Mouse (Mus musculus) kidney, postnatal 0 days (tissue): ENCODE measurements at regions not wholly inside any gene's neighbourhood (a gene's known extent, or its start where the extent isn't known, plus 50 kb on each side); places are given as distances from the start of the nearest gene placed in this dataset.

Experiments
- ATAC-seq: fragments of 200-750 bp; cut with Nextera tagmentation; replicated peaks from 2 replicates; pipeline ENCODE4 v1.8.0; 2017; ENCODE audit warnings: low read depth, moderate number of reproducible peaks, moderate TSS enrichment, moderate library complexity; ENCODE audit not compliant: low FRiP score
- DNase-seq: peaks from one replicate; pipeline ENCODE4 v3.0.0-alpha.2; 2016; ENCODE audit warnings: low spot score
- H3K27ac ChIP-seq: fragments of 300-500 bp; sonication (generic); 2 replicates; pipeline ENCODE4 v1.5.1; 2014; ENCODE audit warnings: mild to moderate bottlenecking
- H3K27me3 ChIP-seq: fragments of 300-500 bp; sonication (generic); 2 replicates; pipeline ENCODE4 v1.6.1; 2014; ENCODE audit warnings: low read length, mixed read lengths; ENCODE audit not compliant: insufficient read depth
- H3K36me3 ChIP-seq: fragments of 300-500 bp; sonication (generic); 2 replicates; pipeline ENCODE4 v1.6.1; 2014; ENCODE audit warnings: low read length, mixed read lengths; ENCODE audit not compliant: insufficient read depth
- H3K4me1 ChIP-seq: fragments of 300-500 bp; sonication (generic); replicated peaks from 2 replicates; pipeline ENCODE4 v1.6.1; 2014; ENCODE audit warnings: antibody characterized with exemption, low read length, mixed read lengths; ENCODE audit not compliant: insufficient read depth
- H3K4me2 ChIP-seq: fragments of 300-500 bp; sonication (generic); 2 replicates; pipeline ENCODE4 v1.6.1; 2014; ENCODE audit warnings: mild to moderate bottlenecking, low read length, moderate library complexity, mixed read lengths
- H3K4me3 ChIP-seq: fragments of 300-500 bp; sonication (generic); replicated peaks from 2 replicates; pipeline ENCODE4 v1.5.1; 2014; ENCODE audit warnings: low read depth, low read length
- H3K9ac ChIP-seq: fragments of 300-500 bp; sonication (generic); 2 replicates; pipeline ENCODE4 v1.6.1; 2014; ENCODE audit warnings: low read depth, low read length
- H3K9me3 ChIP-seq: fragments of 300-500 bp; sonication (generic); replicated peaks from 2 replicates; pipeline ENCODE4 v1.6.1; 2016; ENCODE audit warnings: low read length, inconsistent platforms, mixed read lengths
- CTCF ChIP-seq: IDR thresholded peaks from 2 replicates; pipeline ENCODE4 v1.5.1; 2016; ENCODE audit warnings: antibody characterized with exemption, low read depth, mild to moderate bottlenecking, moderate library complexity
- WGBS: fragments of 180-500 bp; shearing (Covaris S2); extraction: QIAGEN DNeasy Blood & Tissue Kit; methylation state at CpG from one replicate; pipeline ENCODE4 v1.1.7; 2014; 5-methylcytosine and 5-hydroxymethylcytosine counted together

DNA sequence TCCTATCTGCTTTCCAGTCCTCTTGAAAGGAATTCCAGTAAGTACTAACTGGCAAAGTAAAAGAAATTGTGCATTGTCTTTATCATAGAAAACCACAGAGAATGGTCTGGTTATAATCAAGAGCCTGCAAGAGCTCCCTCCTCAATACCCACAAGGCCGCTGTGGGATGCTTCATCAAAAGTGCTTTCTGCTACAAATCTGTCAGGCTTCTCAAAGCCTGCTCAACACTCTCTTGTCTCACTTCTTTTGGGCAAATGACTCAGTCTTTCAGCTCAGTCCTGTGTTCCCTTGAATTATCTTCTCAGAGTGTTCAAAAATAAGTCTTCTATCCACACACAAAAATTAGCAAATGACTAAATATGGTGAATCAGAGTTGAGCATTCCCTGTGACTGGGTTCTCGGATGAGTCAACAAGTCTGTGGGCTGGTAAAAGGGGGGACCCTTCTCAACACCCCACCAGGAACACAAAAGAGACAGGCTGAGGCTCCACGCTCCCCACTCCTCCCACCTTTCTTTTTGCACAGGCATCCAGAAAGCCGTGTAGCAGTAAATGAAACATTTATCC is 81.8 kb downstream of the Hlx start:
- ATAC-seq, result no peak
- H3K4me3 ChIP-seq, result no peak overlapping the region
- no peaks in the 10 kb centered on the region for H3K4me1 ChIP-seq
- 89% methylated on average over 4 of the region's 4 CpGs for WGBS
- H3K9me3 ChIP-seq, result no peaks in the 10 kb centered on the region
- H3K4me2 ChIP-seq, result no peak overlapping the region
- no peak overlapping the region for H3K27ac ChIP-seq
- TF ChIP-seq CTCF, result no peak
- no peak overlapping the region for H3K9ac ChIP-seq
- no peaks in the 10 kb centered on the region for H3K27me3 ChIP-seq
- H3K36me3 ChIP-seq, result no peaks in the 10 kb centered on the region
- DNase-seq, result no peak

DNA sequence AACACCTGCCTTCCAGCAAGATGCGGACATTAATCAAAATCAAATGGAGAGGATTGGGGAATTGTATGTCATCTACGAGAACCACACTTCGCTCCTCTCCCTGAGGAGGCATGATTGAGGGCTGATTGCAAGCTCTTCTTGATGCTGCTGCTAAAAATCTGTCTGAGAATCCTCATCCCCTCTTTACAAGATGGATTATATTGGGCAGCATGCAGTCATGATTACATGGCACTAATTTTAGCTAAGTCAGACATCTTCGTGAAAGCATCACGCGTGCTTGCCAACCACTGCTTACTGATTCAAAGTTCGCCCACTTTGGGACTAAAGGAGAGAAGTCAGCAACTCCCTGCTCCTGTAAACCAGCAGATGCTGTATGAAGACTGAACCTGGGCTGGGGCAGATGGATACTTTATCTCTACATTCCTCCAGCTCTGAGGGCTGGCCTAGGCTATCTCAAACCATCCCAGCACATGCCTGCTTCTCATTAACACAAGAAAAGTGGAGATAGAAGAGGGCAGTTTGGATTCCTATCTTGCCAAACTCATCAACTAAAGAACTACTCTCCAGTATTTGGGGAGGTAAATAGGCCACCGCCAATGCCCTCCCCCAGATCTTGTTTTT is 84.4 kb downstream of the Hlx start:
- WGBS, result 92% methylated on average over 8 of the region's 8 CpGs
- no peaks in the 10 kb centered on the region for H3K9me3 ChIP-seq
- no peak for TF ChIP-seq CTCF
- no peaks in the 10 kb centered on the region for H3K36me3 ChIP-seq
- H3K27me3 ChIP-seq, result no peaks in the 10 kb centered on the region
- H3K4me1 ChIP-seq, result no peaks in the 10 kb centered on the region
- H3K9ac ChIP-seq, result no peak overlapping the region
- ATAC-seq (no peak), DNase-seq (no peak)
- no peak overlapping the region for H3K4me3 ChIP-seq
- H3K27ac ChIP-seq, result no peak overlapping the region
- H3K4me2 ChIP-seq, result no peak overlapping the region

DNA sequence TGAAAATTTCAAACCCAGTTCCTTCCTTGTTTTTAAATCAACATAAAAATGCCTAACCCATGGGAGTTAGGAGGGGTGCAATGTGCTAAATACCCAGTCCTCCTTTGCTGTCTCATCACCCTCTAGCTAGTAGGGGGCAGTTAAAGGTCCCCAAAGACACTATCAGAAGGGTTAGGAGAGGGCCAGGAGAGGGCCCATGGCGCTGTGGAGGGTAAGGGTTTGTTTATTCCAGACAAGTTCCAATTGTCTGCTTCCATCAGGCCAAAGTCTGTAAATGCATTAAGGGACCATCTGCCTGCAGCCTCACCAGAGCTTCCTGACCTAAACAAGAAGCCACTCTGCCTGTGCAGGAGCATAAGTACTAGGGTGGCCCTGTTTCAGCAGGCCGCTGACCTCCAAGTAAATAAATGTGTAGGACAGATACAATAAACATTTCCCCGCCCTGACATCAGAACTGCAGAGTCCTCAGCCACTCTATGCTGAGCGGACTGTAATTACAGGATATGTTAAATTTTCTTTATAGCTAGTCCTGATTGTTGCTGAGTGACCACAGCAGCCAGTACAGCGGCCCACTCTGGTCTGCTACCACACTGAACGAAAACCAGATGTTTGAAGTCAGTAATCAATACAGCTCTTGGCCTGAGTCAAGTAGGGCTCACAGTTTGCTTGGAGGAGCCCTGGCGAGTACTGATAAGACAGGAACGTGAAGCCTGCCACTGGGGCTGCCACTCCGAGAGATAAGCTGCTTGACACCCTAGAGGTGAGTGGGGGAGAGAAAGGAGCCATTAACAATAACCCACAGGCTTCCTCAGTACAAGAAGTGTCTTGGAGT is 87.4 kb downstream of the Hlx start:
- no peak overlapping the region for H3K4me2 ChIP-seq
- TF ChIP-seq CTCF, result no peak
- no peak overlapping the region for H3K27ac ChIP-seq
- H3K27me3 ChIP-seq, result no peaks in the 10 kb centered on the region
- no peaks in the 10 kb centered on the region for H3K4me1 ChIP-seq
- H3K36me3 ChIP-seq, result no peaks in the 10 kb centered on the region
- 54% methylated on average over 9 of the region's 9 CpGs for WGBS
- no peaks in the 10 kb centered on the region for H3K9me3 ChIP-seq
- H3K9ac ChIP-seq, result no peak overlapping the region
- no peak for DNase-seq
- ATAC-seq, result no peak
- no peak overlapping the region for H3K4me3 ChIP-seq

DNA sequence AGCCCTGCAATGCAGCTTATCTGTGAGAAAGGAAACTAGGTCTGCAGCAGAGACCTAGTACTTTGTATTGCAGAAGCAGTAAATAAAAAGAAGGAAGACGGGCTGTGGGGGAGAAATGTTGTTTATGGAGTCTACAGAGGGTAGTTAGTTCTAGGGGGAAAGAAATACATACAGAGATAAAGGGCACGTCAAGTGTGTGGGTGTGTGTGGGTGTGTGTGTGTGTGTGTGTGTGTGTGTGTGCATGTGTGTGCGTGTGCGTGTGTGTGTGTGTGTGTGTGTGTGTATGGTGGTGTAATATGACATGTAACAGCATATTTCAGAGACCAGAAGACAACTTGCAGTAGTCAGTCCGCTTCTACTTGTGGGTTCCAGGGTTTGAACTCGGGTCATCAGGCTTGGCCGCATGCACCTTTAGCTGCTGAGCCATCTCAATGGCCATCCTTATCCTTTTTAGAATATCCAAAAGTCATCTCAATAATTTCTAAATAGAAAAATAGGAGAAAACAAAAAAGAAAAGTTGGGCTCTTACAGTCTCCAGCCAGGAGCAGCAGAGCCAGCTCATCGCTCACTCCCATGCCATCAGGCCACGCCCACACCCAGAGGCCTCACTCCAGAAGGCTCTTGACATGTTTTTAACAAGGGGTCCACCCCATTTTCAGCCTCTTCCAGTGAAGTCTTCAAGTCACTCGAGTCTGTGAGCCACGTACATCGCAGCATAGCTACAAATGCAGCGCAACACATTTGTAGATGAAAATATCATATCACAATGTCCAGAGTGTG is 101.5 kb downstream of the Hlx start:
- H3K27me3 ChIP-seq, result no peaks in the 10 kb centered on the region
- H3K27ac ChIP-seq, result no peak overlapping the region
- ATAC-seq, result no peak
- WGBS, result 79% methylated on average over 13 of the region's 13 CpGs
- H3K4me2 ChIP-seq, result no peak overlapping the region
- H3K9me3 ChIP-seq, result no peaks in the 10 kb centered on the region
- DNase-seq, result peak; percentile 13
- H3K9ac ChIP-seq, result no peak overlapping the region
- no peaks in the 10 kb centered on the region for H3K4me1 ChIP-seq
- no peak for TF ChIP-seq CTCF
- H3K36me3 ChIP-seq, result no peaks in the 10 kb centered on the region
- H3K4me3 ChIP-seq, result no peak overlapping the region

DNA sequence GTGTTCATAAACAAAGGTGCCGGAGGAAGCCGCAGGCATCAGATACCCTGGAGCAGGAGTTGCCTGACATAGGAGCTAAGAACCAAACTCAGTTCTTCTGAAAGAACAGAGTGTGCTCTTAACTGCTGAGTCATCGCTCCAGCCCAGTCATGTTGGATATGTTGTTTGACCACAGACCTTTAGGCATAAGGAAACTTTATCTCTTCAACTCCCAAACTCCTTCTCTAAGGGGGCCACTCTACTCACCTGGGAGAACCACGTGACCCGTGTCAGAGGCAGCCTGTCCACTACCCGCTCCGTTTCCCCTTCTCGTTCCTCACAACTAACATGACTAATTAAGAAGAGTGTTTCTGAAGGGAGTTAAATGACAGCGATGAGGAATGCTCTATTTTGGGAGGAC is 103.2 kb downstream of the Hlx start:
- 68% methylated on average over 9 of the region's 9 CpGs for WGBS
- Histone ChIP-seq H3K27ac (no peak overlapping the region), H3K4me1 (no peaks in the 10 kb centered on the region), H3K9ac (no peak overlapping the region), H3K4me2 (no peak overlapping the region), H3K4me3 (no peak overlapping the region), H3K27me3 (no peaks in the 10 kb centered on the region), H3K36me3 (no peaks in the 10 kb centered on the region), H3K9me3 (no peaks in the 10 kb centered on the region)
- no peak for TF ChIP-seq CTCF
- no peak for ATAC-seq
- DNase-seq, result no peak

DNA sequence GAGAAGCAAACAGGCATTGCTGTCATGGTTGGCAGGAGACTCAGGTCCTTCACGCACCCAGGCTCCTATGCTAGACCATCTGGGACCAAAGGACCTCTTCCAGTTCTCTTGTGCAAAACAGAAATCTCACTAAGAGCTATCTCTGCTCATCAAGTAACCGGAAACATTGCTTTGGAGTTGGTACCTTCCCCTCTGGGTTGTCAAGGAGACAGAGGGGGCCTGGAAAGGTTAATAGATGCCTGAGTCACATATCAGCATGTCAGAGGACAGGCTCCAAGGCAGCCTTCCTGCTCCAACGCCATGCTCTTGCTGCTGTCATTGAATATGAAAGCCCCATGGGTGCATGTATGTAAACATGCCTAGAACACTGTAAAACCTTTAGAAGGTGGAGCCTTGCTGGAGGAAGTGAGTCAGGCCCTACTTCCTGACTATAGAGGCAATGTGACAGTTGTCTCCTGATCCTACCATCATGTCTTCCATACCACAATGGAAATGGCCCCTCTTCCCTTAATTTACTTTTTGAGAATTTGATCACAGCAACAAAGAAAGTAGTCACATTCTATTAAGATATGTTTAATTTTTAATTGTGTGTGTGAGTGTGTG is 103.8 kb downstream of the Hlx start:
- no peak overlapping the region for H3K4me2 ChIP-seq
- ATAC-seq (no peak), DNase-seq (no peak)
- no peak overlapping the region for H3K9ac ChIP-seq
- no peak for TF ChIP-seq CTCF
- no peaks in the 10 kb centered on the region for H3K9me3 ChIP-seq
- 76% methylated on average over 3 of the region's 3 CpGs for WGBS
- H3K4me3 ChIP-seq, result no peak overlapping the region
- H3K4me1 ChIP-seq, result no peaks in the 10 kb centered on the region
- no peaks in the 10 kb centered on the region for H3K36me3 ChIP-seq
- H3K27ac ChIP-seq, result no peak overlapping the region
- no peaks in the 10 kb centered on the region for H3K27me3 ChIP-seq
